Mouse (Mus musculus) stomach, embryonic 14.5 days (tissue): ENCODE data around the gene B3gntl1. TPM values are rescaled to one million over a fixed set of nuclear protein-coding genes. Genes with fewer than 3 reads are reported as not detected.

Source experiments
- ATAC-seq: fragments of 200-750 bp; cut with Nextera tagmentation; 2 replicates; pipeline ENCODE4 v1.8.0; 2017; ENCODE audit warnings: low read depth, moderate TSS enrichment; ENCODE audit not compliant: insufficient number of reproducible peaks, insufficient read depth, low FRiP score
- H3K27ac ChIP-seq: fragments of 300-500 bp; sonication (generic); 2 replicates; pipeline ENCODE4 v1.5.1; 2014; ENCODE audit warnings: mild to moderate bottlenecking, low read length, moderate library complexity, mixed read lengths
- H3K27me3 ChIP-seq: fragments of 300-500 bp; sonication (generic); 2 replicates; pipeline ENCODE4 v1.6.1; 2014; ENCODE audit warnings: low read length, control low read depth, mixed read lengths; ENCODE audit not compliant: control insufficient read depth, insufficient read depth
- H3K36me3 ChIP-seq: fragments of 300-500 bp; sonication (generic); 2 replicates; pipeline ENCODE4 v1.6.1; 2014; ENCODE audit warnings: mild to moderate bottlenecking, control low read depth, low read length, moderate library complexity, mixed read lengths; ENCODE audit not compliant: control insufficient read depth, insufficient read depth
- H3K4me1 ChIP-seq: fragments of 300-500 bp; sonication (generic); 2 replicates; pipeline ENCODE4 v1.6.1; 2014; ENCODE audit warnings: low read length, control low read depth, mixed read lengths; ENCODE audit not compliant: control insufficient read depth, insufficient read depth
- H3K4me2 ChIP-seq: fragments of 300-500 bp; sonication (generic); replicated peaks from 2 replicates; pipeline ENCODE4 v1.6.1; 2014; ENCODE audit warnings: low read depth, low read length, control low read depth
- H3K4me3 ChIP-seq: fragments of 300-500 bp; sonication (generic); 2 replicates; pipeline ENCODE4 v1.5.1; 2014; ENCODE audit warnings: low read depth, low read length, control low read depth
- H3K9ac ChIP-seq: fragments of 300-500 bp; sonication (generic); replicated peaks from 2 replicates; pipeline ENCODE4 v1.6.1; 2014; ENCODE audit warnings: low read depth, mild to moderate bottlenecking, control low read depth, low read length, moderate library complexity, mixed read lengths
- H3K9me3 ChIP-seq: fragments of 300-500 bp; sonication (generic); 2 replicates; pipeline ENCODE4 v1.6.1; 2016; ENCODE audit warnings: low read depth, low read length, control low read depth; ENCODE audit not compliant: control insufficient read depth
- WGBS: fragments of 180-500 bp; shearing (Covaris S2); extraction: QIAGEN DNeasy Blood & Tissue Kit; methylation state at CpG from one replicate; pipeline ENCODE4 v1.1.7; 2014; 5-methylcytosine and 5-hydroxymethylcytosine counted together
- polyA plus RNA-seq: library from polyadenylated mRNA; unstranded; fragments of >200 nt; fragmentation: Nextera tagmentation; extraction: Ambion mirVana; gene quantifications from 2 replicates; pipeline ENCODE4 v1.2.1, GENCODE M21; 2014

B3gntl1 gene
- polyA plus RNA-seq, 1 experiment from 2014 or later, result 9.0 TPM

- 86% methylated on average over 4 of the region's 4 CpGs for WGBS
- no peak for ATAC-seq
- no peaks in the 10 kb centered on the region for H3K4me1 ChIP-seq
Observed at GRCm38 (mm10) chr11:121697271-121697670, 24.3 kb upstream of the B3gntl1 start.

GRCm38 (mm10) chr11:121695304-121696064 lies 22.5 kb upstream of the B3gntl1 start:
- H3K4me1 ChIP-seq, result no peaks in the 10 kb centered on the region
- H3K27me3 ChIP-seq, result no peaks in the 10 kb centered on the region
- H3K4me2 ChIP-seq, result no peak overlapping the region
- no peak overlapping the region for H3K27ac ChIP-seq
- no peaks in the 10 kb centered on the region for H3K36me3 ChIP-seq
- no peak for ATAC-seq
- no peaks in the 10 kb centered on the region for H3K9me3 ChIP-seq
- H3K4me3 ChIP-seq, result no peak overlapping the region
- WGBS, result 82% methylated on average over 5 of the region's 5 CpGs
- H3K9ac ChIP-seq, result no peak overlapping the region

More at GRCm38 (mm10) chr11:121697271-121697670, 24.3 kb upstream of the B3gntl1 start:
- Histone ChIP-seq H3K27ac (no peak overlapping the region), H3K36me3 (no peaks in the 10 kb centered on the region), H3K4me3 (no peak overlapping the region), H3K9ac (no peak overlapping the region), H3K9me3 (no peaks in the 10 kb centered on the region), H3K27me3 (no peaks in the 10 kb centered on the region), H3K4me2 (no peak overlapping the region)

- Histone ChIP-seq H3K27me3 (no peaks in the 10 kb centered on the region), H3K4me2 (no peak overlapping the region), H3K4me3 (no peak overlapping the region), H3K27ac (no peak overlapping the region), H3K9ac (no peak overlapping the region), H3K9me3 (no peaks in the 10 kb centered on the region), H3K4me1 (0 out of 2 replicates have a peak, but pooled peaks cover 3% of the 10 kb centered on the region), H3K36me3 (no peaks in the 10 kb centered on the region)
- WGBS, result 76% methylated on average over 2 of the region's 2 CpGs
- ATAC-seq, result no peak
Observed at GRCm38 (mm10) chr11:121688024-121688423, 15.1 kb upstream of the B3gntl1 start.

- ATAC-seq, result no peak
- Histone ChIP-seq H3K9ac (no peak overlapping the region), H3K27ac (no peak overlapping the region), H3K27me3 (no peaks in the 10 kb centered on the region), H3K4me3 (no peak overlapping the region), H3K36me3 (no peaks in the 10 kb centered on the region), H3K4me2 (no peak overlapping the region), H3K9me3 (no peaks in the 10 kb centered on the region), H3K4me1 (0 out of 2 replicates have a peak, but pooled peaks cover 3% of the 10 kb centered on the region)
- 69% methylated on average over 5 of the region's 5 CpGs for WGBS
Observed at GRCm38 (mm10) chr11:121686674-121687073, 13.7 kb upstream of the B3gntl1 start.

- H3K9me3 ChIP-seq, result no peaks in the 10 kb centered on the region
- no peak overlapping the region for H3K4me2 ChIP-seq
- H3K27me3 ChIP-seq, result no peaks in the 10 kb centered on the region
- H3K4me1 ChIP-seq, result 0 out of 2 replicates have a peak, but pooled peaks cover 3% of the 10 kb centered on the region
- WGBS, result 65% methylated on average over 4 of the region's 4 CpGs
- no peak overlapping the region for H3K4me3 ChIP-seq
- ATAC-seq, result no peak
- no peak overlapping the region for H3K27ac ChIP-seq
- H3K36me3 ChIP-seq, result no peaks in the 10 kb centered on the region
- H3K9ac ChIP-seq, result no peak overlapping the region
Observed at GRCm38 (mm10) chr11:121686091-121686490, 13.1 kb upstream of the B3gntl1 start.

- no peak overlapping the region for H3K9ac ChIP-seq
- no peaks in the 10 kb centered on the region for H3K9me3 ChIP-seq
- H3K4me3 ChIP-seq, result no peak overlapping the region
- H3K27ac ChIP-seq, result no peak overlapping the region
- H3K36me3 ChIP-seq, result no peaks in the 10 kb centered on the region
- H3K4me2 ChIP-seq, result no peak overlapping the region
- no peaks in the 10 kb centered on the region for H3K27me3 ChIP-seq
- 63% methylated on average over 6 of the region's 6 CpGs for WGBS
- no peak; the same call in 1 of the 2 replicates for ATAC-seq
- 0 out of 2 replicates have a peak, but pooled peaks cover 3% of the 10 kb centered on the region for H3K4me1 ChIP-seq
Observed at GRCm38 (mm10) chr11:121685491-121686001, 12.6 kb upstream of the B3gntl1 start.

GRCm38 (mm10) chr11:121683243-121683642 lies 10.3 kb upstream of the B3gntl1 start:
- H3K27ac ChIP-seq, result no peak overlapping the region
- WGBS, result 66% methylated on average over 3 of the region's 3 CpGs
- ATAC-seq, result no peak
- no peaks in the 10 kb centered on the region for H3K9me3 ChIP-seq
- no peak overlapping the region for H3K4me3 ChIP-seq
- 0 out of 2 replicates have a peak, but pooled peaks cover 3% of the 10 kb centered on the region for H3K4me1 ChIP-seq
- H3K4me2 ChIP-seq, result no peak overlapping the region
- H3K9ac ChIP-seq, result no peak overlapping the region
- no peaks in the 10 kb centered on the region for H3K36me3 ChIP-seq
- no peaks in the 10 kb centered on the region for H3K27me3 ChIP-seq

- Histone ChIP-seq H3K4me3 (no peak overlapping the region), H3K9me3 (no peaks in the 10 kb centered on the region), H3K4me2 (no peak overlapping the region), H3K27me3 (no peaks in the 10 kb centered on the region), H3K4me1 (no peaks in the 10 kb centered on the region), H3K9ac (no peak overlapping the region), H3K36me3 (no peaks in the 10 kb centered on the region), H3K27ac (no peak overlapping the region)
- ATAC-seq, result no peak
- WGBS, result 74% methylated on average over 5 of the region's 5 CpGs
Observed at GRCm38 (mm10) chr11:121680750-121681149, 7.8 kb upstream of the B3gntl1 start.
